Comparison of ENCODE assay signal across 9 mouse cellular contexts in genomic region chr4:123564051-123564791, GRCm38 (mm10).
DNase-seq lines count a peak whose midpoint lies in the region; ATAC-seq and TF ChIP-seq lines count a peak whose summit lies in the region.
"Had no signal": no experiment of that assay in that cellular context is flagged by ENCODE, and none has a peak within 500 bp of the region (broad histone marks: within the 10 kb centered on the region; RNA-seq: fewer than 3 reads in every experiment).

No protein-coding gene starts in this region.

- no peak overlapping the region for H3K4me2 ChIP-seq in midbrain, embryonic 15.5 days
- H3K4me2 ChIP-seq in midbrain, embryonic 11.5 days = no peak overlapping the region
- H3K4me2 ChIP-seq in liver, postnatal 0 days (ENCODE audit: low read depth, low read length) = peak overlapping the region; percentile 56
- H3K4me2 ChIP-seq: embryonic facial prominence, embryonic 12.5 days had no signal

- no peaks in the 10 kb centered on the region for H3K36me3 ChIP-seq in midbrain, embryonic 15.5 days (replicated peaks)
- no peaks in the 10 kb centered on the region for H3K36me3 ChIP-seq in midbrain, embryonic 11.5 days (ENCODE audit: control insufficient read depth, insufficient read depth, low read length)
- no peaks in the 10 kb centered on the region for H3K36me3 ChIP-seq in liver, postnatal 0 days (replicated peaks; ENCODE audit: insufficient read depth, low read length)
- H3K36me3 ChIP-seq in splenic B cell, adult 2 months (ENCODE audit: control insufficient read depth, insufficient read depth, low read length, poor library complexity, severe bottlenecking) = no peaks in the 10 kb centered on the region; the same call in 1 of the 2 replicates
- H3K36me3 ChIP-seq: embryonic facial prominence, embryonic 12.5 days had no signal

- no peak for TF ChIP-seq EP300 in liver, postnatal 0 days (IDR thresholded peaks at IDR 0.05; ENCODE audit: low read depth)

- WGBS in midbrain, embryonic 15.5 days = 91% methylated on average over 6 of the region's 6 CpGs
- WGBS in midbrain, embryonic 11.5 days = 84% methylated on average over 6 of the region's 6 CpGs
- 29% methylated on average over 6 of the region's 6 CpGs for WGBS in liver, postnatal 0 days (ENCODE audit: insufficient replicate concordance)

- H3K27ac ChIP-seq in midbrain, embryonic 15.5 days = no peak overlapping the region
- no peak overlapping the region for H3K27ac ChIP-seq in midbrain, embryonic 11.5 days (ENCODE audit: low read depth, low read length)
- H3K27ac ChIP-seq in liver, postnatal 0 days (ENCODE audit: low read depth) = peak overlapping the region; percentile 86
- H3K27ac ChIP-seq: embryonic facial prominence, embryonic 12.5 days had no signal

- H3K4me1 ChIP-seq in midbrain, embryonic 15.5 days = peaks cover 13% of the 10 kb centered on the region
- H3K4me1 ChIP-seq in midbrain, embryonic 11.5 days (ENCODE audit: control insufficient read depth, insufficient read depth, low read length) = peaks cover 8% of the 10 kb centered on the region
- H3K4me1 ChIP-seq in liver, postnatal 0 days (ENCODE audit: insufficient read depth) = peaks cover 26% of the 10 kb centered on the region

- no peak for TF ChIP-seq CTCF in liver, postnatal 0 days (IDR thresholded peaks at IDR 0.05; ENCODE audit: low read depth)

- DNase-seq in midbrain, embryonic 11.5 days (ENCODE audit: low spot score, missing footprints) = no peak
- DNase-seq in heart, adult 18-20 months = peak; percentile 55 to 61
- DNase-seq in liver, postnatal 0 days = peak; percentile 24
- DNase-seq in splenic B cell, adult 2 months (ENCODE audit: low read depth, low spot score) = peak; percentile 83
- no peak for DNase-seq in testis, postnatal 14 days (ENCODE audit: low spot score)
- no peak for DNase-seq in cerebellum, adult 11-12 months
- no peak for DNase-seq in kidney, adult 11 months

- ATAC-seq in midbrain, embryonic 15.5 days (replicated peaks) = 0 out of 2 replicates have a peak, but pooled peaks have one; percentile 31
- no peak for ATAC-seq in midbrain, embryonic 11.5 days (ENCODE audit: low FRiP score)
- ATAC-seq in liver, postnatal 0 days = peak; percentile 67

- H3K9ac ChIP-seq in midbrain, embryonic 15.5 days = no peak overlapping the region
- H3K9ac ChIP-seq in midbrain, embryonic 11.5 days (ENCODE audit: low read length) = no peak overlapping the region
- no peak overlapping the region for H3K9ac ChIP-seq in liver, postnatal 0 days (replicated peaks)
- H3K9ac ChIP-seq: embryonic facial prominence, embryonic 12.5 days had no signal

- H3K4me3 ChIP-seq in midbrain, embryonic 15.5 days = no peak overlapping the region
- no peak overlapping the region for H3K4me3 ChIP-seq in midbrain, embryonic 11.5 days (ENCODE audit: low read depth, low read length)
- peak overlapping the region; percentile 26 for H3K4me3 ChIP-seq in liver, postnatal 0 days (ENCODE audit: low read depth, low read length)
- H3K4me3 ChIP-seq: embryonic facial prominence, embryonic 12.5 days had no signal

- no peaks in the 10 kb centered on the region for H3K27me3 ChIP-seq in midbrain, embryonic 15.5 days (replicated peaks)
- H3K27me3 ChIP-seq in midbrain, embryonic 11.5 days (ENCODE audit: control insufficient read depth, insufficient read depth, low read length) = no peaks in the 10 kb centered on the region
- no peaks in the 10 kb centered on the region for H3K27me3 ChIP-seq in liver, postnatal 0 days (ENCODE audit: insufficient read depth, low read length)
- H3K27me3 ChIP-seq in splenic B cell, adult 2 months (ENCODE audit: control insufficient read depth, insufficient read depth, low read length, poor library complexity, severe bottlenecking) = no peaks in the 10 kb centered on the region
- H3K27me3 ChIP-seq: embryonic facial prominence, embryonic 12.5 days had no signal

- H3K9me3 ChIP-seq in midbrain, embryonic 15.5 days = no peaks in the 10 kb centered on the region
- no peaks in the 10 kb centered on the region for H3K9me3 ChIP-seq in midbrain, embryonic 11.5 days (ENCODE audit: control insufficient read depth, low read length)
- H3K9me3 ChIP-seq in liver, postnatal 0 days (ENCODE audit: low read length) = no peaks in the 10 kb centered on the region
- H3K9me3 ChIP-seq: embryonic facial prominence, embryonic 12.5 days had no signal

Comparison
In these comparisons a context has a peak if more than half of its experiments do, and no peak if none do; other contexts are left out.
1. DNase-seq: peak in heart, adult 18-20 months (2 of 2), liver, postnatal 0 days (single experiment) and splenic B cell, adult 2 months (single experiment); none in midbrain, embryonic 11.5 days (single experiment), testis, postnatal 14 days (single experiment), cerebellum, adult 11-12 months (single experiment) and kidney, adult 11 months (single experiment).